Mouse (Mus musculus) MEL (cell line): ENCODE data around the gene Morf4l1. TPM values are rescaled to one million over a fixed set of nuclear protein-coding genes. Genes with fewer than 3 reads are reported as not detected.
A peak's percentile ranks its signal among the peaks of the same experiment; 100 is the strongest.

Experiments
- BHLHE40 ChIP-seq: IDR thresholded peaks from 2 replicates; pipeline ENCODE4 v1.6.1; 2012; ENCODE audit warnings: low read depth, mild to moderate bottlenecking, inconsistent platforms, low read length, improper control_type of control experiment, borderline replicate concordance
- CHD2 ChIP-seq: IDR thresholded peaks from 2 replicates; pipeline ENCODE4 v1.6.1; 2011; ENCODE audit warnings: low read length, improper control_type of control experiment
- E2F4 ChIP-seq: IDR thresholded peaks from 2 replicates; pipeline ENCODE4 v1.6.1; 2011; ENCODE audit warnings: low read depth, low read length, improper control_type of control experiment, borderline replicate concordance
- ELF1 ChIP-seq: IDR thresholded peaks from 2 replicates; pipeline ENCODE4 v1.6.1; 2014; ENCODE audit warnings: low read depth, mild to moderate bottlenecking, inconsistent platforms, low read length, improper control_type of control experiment, moderate library complexity
- EP300 ChIP-seq, 2 experiments: IDR thresholded peaks; 2 replicates each; pipeline ENCODE4 v1.6.1; 2011; ENCODE audit warnings: improper control_type of control experiment in 2 of 2, low read length in 2 of 2, low read depth in 1 of 2, mild to moderate bottlenecking in 1 of 2
- ETS1 ChIP-seq: IDR thresholded peaks from 2 replicates; pipeline ENCODE4 v1.6.1; 2012; ENCODE audit warnings: low read depth, mild to moderate bottlenecking, inconsistent platforms, low read length, improper control_type of control experiment, moderate library complexity
- GABPA ChIP-seq: IDR thresholded peaks from 2 replicates; pipeline ENCODE4 v1.6.1; 2012; ENCODE audit warnings: low read depth, mild to moderate bottlenecking, inconsistent platforms, low read length, improper control_type of control experiment, moderate library complexity
- GATA1 ChIP-seq: IDR thresholded peaks from 2 replicates; pipeline ENCODE4 v1.6.1; 2011; ENCODE audit warnings: low read depth, low read length, improper control_type of control experiment
- HCFC1 ChIP-seq: IDR thresholded peaks from 2 replicates; pipeline ENCODE4 v1.6.1; 2012; ENCODE audit warnings: low read depth, mild to moderate bottlenecking, inconsistent platforms, low read length, improper control_type of control experiment, moderate library complexity
- JUND ChIP-seq: IDR thresholded peaks from 2 replicates; pipeline ENCODE4 v1.6.1; 2011; ENCODE audit warnings: low read depth, mild to moderate bottlenecking, improper control_type of control experiment, low read length
- KAT2A ChIP-seq: conservative IDR thresholded peaks from 2 replicates; pipeline ENCODE4 v1.6.1; 2012; ENCODE audit warnings: low read depth, low read length, improper control_type of control experiment, inconsistent platforms
- MAX ChIP-seq: IDR thresholded peaks from 2 replicates; pipeline ENCODE4 v1.6.1; 2011; ENCODE audit warnings: low read length, improper control_type of control experiment
- MEF2A ChIP-seq: IDR thresholded peaks from 2 replicates; pipeline ENCODE4 v1.6.1; 2014; ENCODE audit warnings: low read depth, mild to moderate bottlenecking, inconsistent platforms, low read length, improper control_type of control experiment; ENCODE audit not compliant: poor library complexity, insufficient replicate concordance, severe bottlenecking; ENCODE audit errors: extremely low read depth
- MXI1 ChIP-seq: IDR thresholded peaks from 2 replicates; pipeline ENCODE4 v1.6.1; 2011; ENCODE audit warnings: mild to moderate bottlenecking, low read depth, low read length, improper control_type of control experiment
- MYB ChIP-seq: IDR thresholded peaks from 2 replicates; pipeline ENCODE4 v1.6.1; 2011; ENCODE audit warnings: mild to moderate bottlenecking, low read depth, low read length, improper control_type of control experiment
- POLR2A ChIP-seq, 2 experiments: IDR thresholded peaks; 2 replicates each; pipeline ENCODE4 v1.6.1; 2011 to 2012; ENCODE audit warnings: low read length in 2 of 2, mild to moderate bottlenecking in 2 of 2, control low read depth in 1 of 2, improper control_type of control experiment in 1 of 2, low read depth in 1 of 2, moderate library complexity in 1 of 2; ENCODE audit not compliant: control insufficient read depth in 1 of 2, insufficient read depth in 1 of 2, poor library complexity in 1 of 2
- POLR2AphosphoS2 ChIP-seq: IDR thresholded peaks from 2 replicates; pipeline ENCODE4 v1.6.1; 2011; ENCODE audit warnings: low read length, improper control_type of control experiment
- POLR2AphosphoS5 ChIP-seq: IDR thresholded peaks from 2 replicates; pipeline ENCODE4 v1.6.1; 2012; ENCODE audit warnings: low read depth, borderline replicate concordance, mild to moderate bottlenecking, inconsistent platforms, low read length, moderate library complexity, mixed read lengths
- RAD21 ChIP-seq: IDR thresholded peaks from 2 replicates; pipeline ENCODE4 v1.6.1; 2011; ENCODE audit warnings: mild to moderate bottlenecking, low read depth, low read length, improper control_type of control experiment
- RCOR1 ChIP-seq: IDR thresholded peaks from 2 replicates; pipeline ENCODE4 v1.6.1; 2012; ENCODE audit warnings: low read depth, mild to moderate bottlenecking, inconsistent platforms, low read length, improper control_type of control experiment
- SIN3A ChIP-seq: IDR thresholded peaks from 2 replicates; pipeline ENCODE4 v1.6.1; 2012; ENCODE audit warnings: low read length, improper control_type of control experiment, inconsistent platforms
- UBTF ChIP-seq: IDR thresholded peaks from 2 replicates; pipeline ENCODE4 v1.6.1; 2012; ENCODE audit warnings: low read depth, mild to moderate bottlenecking, inconsistent platforms, low read length, improper control_type of control experiment, moderate library complexity, borderline replicate concordance; ENCODE audit not compliant: insufficient read depth
- USF2 ChIP-seq, 2 experiments: IDR thresholded peaks; 2 replicates each; pipeline ENCODE4 v1.6.1; 2011 to 2012; ENCODE audit warnings: improper control_type of control experiment in 2 of 2, low read length in 2 of 2, borderline replicate concordance in 1 of 2, inconsistent platforms in 1 of 2, low read depth in 1 of 2, mild to moderate bottlenecking in 1 of 2; ENCODE audit not compliant: insufficient read depth in 1 of 2
- ZKSCAN1 ChIP-seq: IDR thresholded peaks from 2 replicates; pipeline ENCODE4 v1.6.1; 2012; ENCODE audit warnings: low read depth, mild to moderate bottlenecking, inconsistent platforms, low read length, improper control_type of control experiment, moderate library complexity
- ZMIZ1 ChIP-seq: IDR thresholded peaks from 2 replicates; pipeline ENCODE4 v1.6.1; 2012; ENCODE audit warnings: low read depth, mild to moderate bottlenecking, inconsistent platforms, low read length, improper control_type of control experiment, moderate library complexity
- polyA plus RNA-seq, 2 experiments: library from polyadenylated mRNA; stranded (reverse) in 1 of 2; unstranded in 1 of 2; fragments of >175 nt in 1 of 2; fragments of >200 nt in 1 of 2; gene quantifications; 2 replicates each; pipeline versions ENCODE4 v1.2.1 to v1.2.4; 2012; ENCODE audit warnings: low replicate concordance in 2 of 2, low read depth in 1 of 2; ENCODE audit not compliant: insufficient read length in 2 of 2, insufficient read depth in 1 of 2, missing spikeins in 1 of 2
- total RNA-seq: library from RNA; depleted of rRNA; stranded (reverse); fragments of 300-350 nt; gene quantifications from 2 replicates; pipeline ENCODE4 v1.2.3, GENCODE M21; 2012

Gene Morf4l1
- total and polyA plus RNA-seq, 3 experiments = 107 to 292 (median 190) TPM

GRCm38 (mm10) chr9:90126260-90127010 lies 11.9 kb upstream of the Morf4l1 start (continued):
- TF ChIP-seq ETS1 = peak; percentile 62; the same call in 1 of the 2 replicates
- no peak for TF ChIP-seq CHD2
- no peak for TF ChIP-seq GATA1
- no peak for TF ChIP-seq GABPA
- no peak for TF ChIP-seq MEF2A
- no peak for TF ChIP-seq ZKSCAN1
- no peak for TF ChIP-seq POLR2AphosphoS2
- no peak for TF ChIP-seq MYB
- no peak for TF ChIP-seq USF2 (IDR thresholded peaks at IDR 0.05; ENCODE audit: borderline replicate concordance in 1 of 2, insufficient read depth in 1 of 2, low read depth in 1 of 2, low read length in 2 of 2)
- TF ChIP-seq UBTF = no peak
- peak; percentile 42 for TF ChIP-seq RAD21
- TF ChIP-seq MAX = peak; percentile 33
- peak; percentile 73 for TF ChIP-seq MXI1
- TF ChIP-seq RCOR1 = no peak
- no peak for TF ChIP-seq ZMIZ1
- TF ChIP-seq KAT2A = peak; percentile 37; the same call in 1 of the 2 replicates
- TF ChIP-seq JUND = no peak
- TF ChIP-seq ELF1 = 0 out of 2 replicates have a peak, but pooled peaks have one; percentile 59
- TF ChIP-seq EP300 (IDR thresholded peaks at IDR 0.05; ENCODE audit: low read depth in 1 of 2, low read length in 2 of 2) = 0 out of 4 replicates have a peak, but pooled peaks of 1 of the 2 experiments have one; percentile 27
- TF ChIP-seq POLR2AphosphoS5 = no peak
- peak; percentile 72; the same call in 1 of the 2 replicates for TF ChIP-seq SIN3A
- peak; percentile 36; the same call in 1 of the 2 replicates for TF ChIP-seq HCFC1
- no peak for TF ChIP-seq BHLHE40
- TF ChIP-seq POLR2A (IDR thresholded peaks at IDR 0.05; ENCODE audit: control insufficient read depth in 1 of 2, insufficient read depth in 1 of 2, low read depth in 1 of 2, low read length in 2 of 2, poor library complexity in 1 of 2) = no peak
- TF ChIP-seq E2F4 = peak; percentile 57; the same call in 1 of the 2 replicates
